Mouse (Mus musculus) myocyte (in vitro differentiated cells): ENCODE data around the gene Kcnd2. TPM values are rescaled to one million over a fixed set of nuclear protein-coding genes. Genes with fewer than 3 reads are reported as not detected.

ENCODE experiments used
- H3K27me3 ChIP-seq: one replicate; pipeline ENCODE4 v1.6.1; 2011; ENCODE audit not compliant: control insufficient read depth, insufficient read depth, insufficient read length
- H3K36me3 ChIP-seq: one replicate; pipeline ENCODE4 v1.6.1; 2011; ENCODE audit not compliant: control insufficient read depth, insufficient read depth
- H3K4me2 ChIP-seq: one replicate; pipeline ENCODE4 v1.6.1; 2011; ENCODE audit warnings: low read depth, control low read depth
- H3K4me3 ChIP-seq: one replicate; pipeline ENCODE4 v1.5.1; 2011; ENCODE audit warnings: mild to moderate bottlenecking, control low read depth, moderate library complexity
- H3K79me2 ChIP-seq: one replicate; pipeline ENCODE4 v1.6.1; 2011; ENCODE audit not compliant: control insufficient read depth, insufficient read depth
- H3ac ChIP-seq: one replicate; pipeline ENCODE4 v1.6.1; 2011; ENCODE audit not compliant: control insufficient read depth, insufficient read length
- CEBPB ChIP-seq: IDR thresholded peaks from 2 replicates; pipeline ENCODE4 v1.6.1; 2011; ENCODE audit warnings: mild to moderate bottlenecking, moderate library complexity; ENCODE audit not compliant: poor library complexity, insufficient read depth, severe bottlenecking
- E2F4 ChIP-seq: IDR thresholded peaks from one replicate; pipeline ENCODE4 v1.6.1; 2011; ENCODE audit warnings: mild to moderate bottlenecking, control low read depth, moderate library complexity; ENCODE audit not compliant: insufficient read depth
- MAX ChIP-seq: IDR thresholded peaks from one replicate; pipeline ENCODE4 v1.6.1; 2011; ENCODE audit warnings: low read depth, mild to moderate bottlenecking, control low read depth
- MYOD1 ChIP-seq, 3 experiments: IDR thresholded peaks; one replicate each; pipeline ENCODE4 v1.6.1; 2011; ENCODE audit warnings: control low read depth in 2 of 3, low read depth in 2 of 3, mild to moderate bottlenecking in 2 of 3, moderate library complexity in 1 of 3; ENCODE audit not compliant: insufficient read length in 2 of 3, control insufficient read depth in 1 of 3
- MYOG ChIP-seq, 3 experiments: IDR thresholded peaks; one replicate each; pipeline ENCODE4 v1.6.1; 2011; ENCODE audit warnings: control low read depth in 2 of 3, low read depth in 2 of 3, mild to moderate bottlenecking in 2 of 3; ENCODE audit not compliant: insufficient read length in 2 of 3, control insufficient read depth in 1 of 3, insufficient read depth in 1 of 3
- POLR2A ChIP-seq: IDR thresholded peaks from one replicate; pipeline ENCODE4 v1.6.1; 2011; ENCODE audit warnings: low read depth, mild to moderate bottlenecking, control low read depth, moderate library complexity; ENCODE audit not compliant: insufficient read length
- POLR2AphosphoS2 ChIP-seq: IDR thresholded peaks from one replicate; pipeline ENCODE4 v1.6.1; 2011; ENCODE audit warnings: low read depth, control low read depth; ENCODE audit not compliant: insufficient read length
- REST ChIP-seq: IDR thresholded peaks from one replicate; pipeline ENCODE4 v1.6.1; 2011; ENCODE audit warnings: mild to moderate bottlenecking, control low read depth, moderate library complexity; ENCODE audit not compliant: insufficient read depth, insufficient read length
- SRF ChIP-seq: IDR thresholded peaks from one replicate; pipeline ENCODE4 v1.6.1; 2011; ENCODE audit warnings: low read depth; ENCODE audit not compliant: control insufficient read depth, insufficient read length
- TCF12 ChIP-seq: IDR thresholded peaks from one replicate; pipeline ENCODE4 v1.6.1; 2011; ENCODE audit warnings: mild to moderate bottlenecking, control low read depth; ENCODE audit not compliant: poor library complexity, insufficient read depth, severe bottlenecking
- TCF3 ChIP-seq: IDR thresholded peaks from one replicate; pipeline ENCODE4 v1.6.1; 2011; ENCODE audit warnings: low read depth, control low read depth; ENCODE audit not compliant: insufficient read length
- USF1 ChIP-seq: IDR thresholded peaks from one replicate; pipeline ENCODE4 v1.6.1; 2011; ENCODE audit warnings: low read depth, mild to moderate bottlenecking, control low read depth, moderate library complexity
- polyA plus RNA-seq: library from polyadenylated mRNA; unstranded; fragments of >200 nt; fragmentation: generic; extraction: Trizol; gene quantifications from one replicate; pipeline ENCODE4 v1.2.1, GENCODE M21; 2012; ENCODE audit warnings: missing spikeins

Kcnd2 gene
- polyA plus RNA-seq, 1 experiment, result not detected

GRCm38 (mm10) chr6:21769447-21769809, 554.1 kb downstream of the Kcnd2 start:
- H3K4me3 ChIP-seq, result no peak overlapping the region
- H3K27me3 ChIP-seq, result no peaks in the 10 kb centered on the region
- H3ac ChIP-seq, result no peak overlapping the region
- peaks cover 8% of the 10 kb centered on the region for H3K36me3 ChIP-seq
- H3K79me2 ChIP-seq, result no peaks in the 10 kb centered on the region
- no peak overlapping the region for H3K4me2 ChIP-seq
- TF ChIP-seq MAX, result no peak
- no peak for TF ChIP-seq MYOD1 (IDR thresholded peaks at IDR 0.05; ENCODE audit: control insufficient read depth in 1 of 3, insufficient read length in 2 of 3, low read depth in 2 of 3)
- no peak for TF ChIP-seq POLR2AphosphoS2
- no peak for TF ChIP-seq USF1
- TF ChIP-seq MYOG (IDR thresholded peaks at IDR 0.05; ENCODE audit: control insufficient read depth in 1 of 3, insufficient read depth in 1 of 3, insufficient read length in 2 of 3, low read depth in 2 of 3), result no peak
- TF ChIP-seq TCF12, result no peak
- no peak for TF ChIP-seq TCF3
- no peak for TF ChIP-seq E2F4
- TF ChIP-seq SRF, result no peak
- no peak for TF ChIP-seq CEBPB
- no peak for TF ChIP-seq REST

GRCm38 (mm10) chr6:21774213-21774916, 559.1 kb downstream of the Kcnd2 start:
- Histone ChIP-seq H3ac (no peak overlapping the region), H3K4me3 (no peak overlapping the region), H3K79me2 (no peaks in the 10 kb centered on the region), H3K4me2 (no peak overlapping the region), H3K27me3 (no peaks in the 10 kb centered on the region), H3K36me3 (peaks cover 10% of the 10 kb centered on the region)
- TF ChIP-seq SRF (no peak), REST (no peak), POLR2AphosphoS2 (no peak), TCF3 (no peak), POLR2A (no peak), MYOG (IDR thresholded peaks at IDR 0.05; ENCODE audit: control insufficient read depth in 1 of 3, insufficient read depth in 1 of 3, insufficient read length in 2 of 3, low read depth in 2 of 3) (no peak), MYOD1 (IDR thresholded peaks at IDR 0.05; ENCODE audit: control insufficient read depth in 1 of 3, insufficient read length in 2 of 3, low read depth in 2 of 3) (no peak), CEBPB (no peak), MAX (no peak), E2F4 (no peak), TCF12 (no peak)
